Mouse (Mus musculus): Measurements from ENCODE around the gene Cdrt4. TPM values are rescaled to one million over a fixed set of nuclear protein-coding genes. Genes with fewer than 3 reads are reported as not detected.
A peak's percentile ranks its signal among the peaks of the same experiment; 100 is the strongest.

The Cdrt4 gene
- total RNA-seq, 2 experiments from 2014 or later, result not detected

DNA sequence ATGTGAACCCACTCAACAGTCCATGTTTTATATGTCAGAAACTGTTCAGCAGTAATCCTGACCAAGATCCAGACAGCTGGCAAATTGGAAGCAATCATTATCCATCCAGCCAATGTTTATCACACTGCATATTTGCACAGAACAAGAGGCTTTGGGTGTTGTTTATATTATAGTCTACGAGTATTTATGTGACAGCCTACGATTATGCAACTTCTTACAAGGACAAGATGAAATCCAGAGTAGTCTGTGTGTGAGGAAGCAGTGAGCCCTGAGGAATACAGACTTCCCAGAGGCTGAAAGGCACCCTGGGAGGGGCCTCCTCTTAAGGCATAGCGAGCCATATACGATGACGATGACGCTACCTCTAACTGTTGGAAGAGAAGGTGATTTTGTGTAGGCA lies 74.5 kb downstream of the Cdrt4 start:
- intact Hi-C loops (cut with DNase I), result loop anchor here (5.0 kb wide), 2 partner anchors 87 to 107 kb away; no protein-coding TSS in a partner anchor

DNA sequence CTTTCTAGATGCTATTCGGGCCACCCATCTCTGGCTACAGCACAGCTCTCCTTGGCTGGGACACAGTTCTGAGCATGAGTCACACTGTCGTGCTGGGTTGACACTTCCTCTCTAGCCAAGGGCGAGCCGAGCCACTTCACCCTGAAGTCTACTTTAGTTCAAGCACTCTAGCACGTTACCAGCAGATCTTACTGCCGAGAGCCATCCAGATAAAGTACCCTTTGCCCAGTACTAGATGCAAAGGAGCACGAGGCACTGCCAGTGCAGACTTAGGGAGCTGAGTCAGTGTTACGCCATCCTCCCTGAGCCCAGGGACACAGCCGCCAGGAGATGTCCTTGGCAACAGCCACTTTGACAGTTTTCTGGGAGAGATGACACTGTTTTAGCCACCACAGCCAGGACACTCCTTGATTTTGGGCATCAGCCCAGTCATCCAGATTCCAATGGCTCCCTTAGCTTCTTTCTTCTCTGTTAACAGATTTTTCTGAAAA lies 75.7 kb downstream of the Cdrt4 start:
- intact Hi-C loops (cut with DNase I), result loop anchor here (5.0 kb wide), 2 partner anchors 86 to 106 kb away; no protein-coding TSS in a partner anchor
- DNase-seq, result peak; percentile 60 to 64

More for the DNA sequence above, 74.5 kb downstream of the Cdrt4 start:
- peak; percentile 25 to 37 for DNase-seq

DNA sequence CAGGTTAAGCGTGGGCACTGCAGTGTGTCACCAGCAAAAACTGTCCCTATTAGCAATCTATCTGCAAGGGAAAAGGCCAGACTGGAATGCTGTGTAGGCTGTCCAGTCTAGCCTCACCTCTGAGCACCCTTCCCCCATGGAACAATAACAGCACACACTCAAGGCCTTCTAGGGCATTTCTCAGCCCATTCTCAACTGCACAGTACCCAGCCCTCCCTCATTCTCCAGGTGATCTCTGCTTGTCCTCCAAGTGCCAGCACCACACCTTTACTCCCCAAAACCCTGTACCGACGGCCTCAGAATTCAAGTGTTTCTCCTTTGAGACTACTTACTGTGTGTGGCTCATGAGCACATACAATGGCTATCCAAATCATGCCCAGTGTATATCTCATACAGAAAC lies 77.1 kb downstream of the Cdrt4 start:
- intact Hi-C loops (cut with DNase I), result loop anchor here (5.0 kb wide), 2 partner anchors 84 to 104 kb away; no protein-coding TSS in a partner anchor
- no peak for DNase-seq

DNA sequence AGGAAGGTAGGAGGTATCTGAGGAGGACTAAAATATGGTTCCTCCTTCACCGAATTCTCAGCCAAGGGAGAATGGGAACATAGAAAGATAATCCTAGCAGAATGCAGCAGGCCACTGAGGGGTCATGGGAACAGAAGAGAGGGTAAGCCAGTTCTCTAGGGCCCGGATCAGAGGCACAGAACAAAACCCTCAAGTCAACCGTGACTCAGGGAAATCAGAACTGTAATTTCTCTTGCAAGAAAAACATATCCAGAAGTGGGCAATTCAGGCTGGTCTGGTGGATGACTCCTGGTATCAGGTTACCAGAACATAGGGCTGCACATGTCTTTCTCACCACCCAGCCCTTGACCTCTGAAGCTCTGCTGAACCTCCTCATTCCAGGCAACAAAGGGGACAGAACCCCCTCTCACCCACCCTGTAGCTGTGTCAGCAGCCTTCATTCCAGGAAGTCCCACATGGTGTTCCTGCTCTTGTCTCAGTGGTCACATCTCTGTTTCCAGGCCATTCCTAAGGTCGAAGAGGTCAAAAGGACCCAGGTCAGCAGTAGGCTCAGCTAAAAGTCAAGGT lies 78.2 kb downstream of the Cdrt4 start:
- intact Hi-C loops (cut with DNase I), result loop anchor here (5.0 kb wide), 2 partner anchors 83 to 103 kb away; no protein-coding TSS in a partner anchor
- DNase-seq, result no peak

DNA sequence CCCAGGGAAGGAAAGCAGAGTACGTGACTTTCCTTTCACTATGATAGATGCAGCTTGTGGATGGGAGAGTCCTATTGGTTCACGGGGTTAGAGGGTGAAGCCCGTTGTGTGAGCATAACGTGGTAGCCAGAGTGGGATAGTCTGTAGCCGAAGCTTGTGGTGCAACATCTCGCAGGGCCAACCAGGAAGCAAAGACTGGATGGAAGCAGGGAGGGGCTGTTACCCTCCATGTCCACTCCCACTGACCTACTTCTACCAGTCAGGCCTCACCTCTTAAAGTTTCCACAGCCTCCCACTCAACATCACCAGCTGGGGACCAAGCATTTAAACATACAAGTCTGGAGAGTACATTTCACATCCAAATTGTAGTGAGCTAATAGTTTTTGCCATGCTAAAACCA lies 78.7 kb downstream of the Cdrt4 start:
- intact Hi-C loops (cut with DNase I), result loop anchor here (5.0 kb wide), 2 partner anchors 83 to 103 kb away; no protein-coding TSS in a partner anchor
- DNase-seq, result no peak

DNA sequence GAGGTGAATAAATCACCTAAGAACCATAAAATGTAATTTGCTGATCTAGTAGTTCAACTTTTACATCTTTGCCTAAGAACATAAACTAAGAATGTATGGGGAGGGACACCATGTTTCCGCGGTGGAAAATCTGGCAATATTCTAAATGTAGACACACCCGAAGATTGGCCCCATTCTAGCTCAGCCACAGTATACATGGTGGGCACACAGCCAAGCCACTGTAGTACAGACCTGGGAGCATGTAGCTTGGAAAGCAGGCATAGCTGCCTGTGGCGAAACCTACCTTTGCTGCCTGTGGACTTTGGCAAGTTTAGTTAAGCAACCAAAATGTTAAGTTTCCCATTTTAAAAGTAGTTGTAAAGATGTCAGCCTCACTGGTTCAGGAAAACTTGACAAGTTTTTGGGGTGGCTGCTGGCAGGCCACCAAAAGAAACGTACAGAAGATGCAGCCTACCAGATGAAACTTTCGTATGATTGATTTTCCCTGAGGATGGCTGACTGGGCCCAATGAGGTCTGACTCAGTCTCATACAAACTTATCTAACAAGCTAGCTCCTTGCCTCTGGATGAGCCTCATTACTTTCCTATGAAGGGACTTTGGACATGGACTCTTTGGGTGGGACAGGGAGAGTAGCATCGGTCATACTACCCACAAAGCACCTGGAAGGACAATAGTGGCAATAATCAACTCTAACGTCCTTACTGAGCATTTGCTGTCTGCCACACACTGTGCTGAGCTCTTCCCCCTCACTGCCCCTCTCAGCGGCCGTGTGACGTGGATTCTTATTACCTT lies 84.6 kb downstream of the Cdrt4 start:
- DNase-seq, result no peak
- intact Hi-C loops (cut with DNase I), result no loop called here

DNA sequence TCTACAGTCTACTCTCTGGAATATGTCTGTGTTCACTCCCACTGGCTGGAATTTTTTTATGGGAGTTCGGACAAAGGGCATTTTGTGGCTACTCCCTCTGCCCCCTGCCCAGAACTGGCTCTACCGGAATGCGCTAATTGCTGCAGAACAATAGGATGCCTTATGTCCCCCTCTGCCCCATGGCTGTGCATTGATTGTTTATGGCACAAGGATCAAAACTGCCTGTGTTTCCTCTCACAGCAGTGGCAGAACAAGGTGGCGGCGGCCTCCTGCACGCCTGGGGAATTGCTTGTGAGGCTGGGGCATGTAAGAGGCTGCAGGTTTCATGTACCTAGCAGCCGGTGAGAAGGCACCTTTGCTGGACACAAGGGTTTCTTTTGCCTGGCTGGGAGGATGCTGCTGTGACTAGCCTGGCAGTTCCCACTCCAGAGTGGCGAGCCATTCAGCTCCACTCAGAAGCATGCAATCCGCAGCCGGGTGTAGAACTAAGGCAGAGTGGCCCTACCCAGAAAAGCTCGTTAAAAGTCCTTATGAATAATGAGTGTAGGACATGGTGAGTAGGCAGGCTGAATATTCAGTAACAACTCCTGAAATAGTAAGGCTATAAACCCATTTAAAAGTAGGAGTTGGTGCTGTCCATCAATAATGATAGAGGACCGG lies 89.1 kb downstream of the Cdrt4 start:
- intact Hi-C loops (cut with DNase I), result no loop called here
- DNase-seq, result no peak

Other genes with a start within 250 kb of the Cdrt4 start
- gene Zfp287, start 219.3 kb upstream of the Cdrt4 start, total RNA-seq (2021), result 1 to 10 TPM; 2.8 to 3.0 TPM
- gene Gm10428, start 198.1 kb upstream of the Cdrt4 start, total RNA-seq (2021), result not detected
- gene Zfp286, start 161.7 kb upstream of the Cdrt4 start, total RNA-seq (2021), result 1 to 10 TPM; 1.0 to 1.4 TPM
- gene Trim16, start 131.0 kb upstream of the Cdrt4 start, total RNA-seq (2021), result 1 to 10 TPM; 5.8 to 6.7 TPM
- gene Fbxw10, start 104.1 kb upstream of the Cdrt4 start, total RNA-seq (2021), result under 1 TPM; 0.43 to 0.49 TPM
- 10 to 100 TPM; 18.5 to 19.2 TPM for gene Tvp23b, start 71.7 kb upstream of the Cdrt4 start, total RNA-seq (2021)
- not detected for gene Tekt3, start 110.5 kb downstream of the Cdrt4 start, total RNA-seq (2021)
- gene Pmp22, start 177.8 kb downstream of the Cdrt4 start, total RNA-seq (2021), result 10 to 100 TPM; 69.8 to 80.5 TPM